Mouse (Mus musculus) lung, postnatal 10 days (tissue): ENCODE results near the gene Car11.

Experiments
- DNase-seq: peaks from one replicate; pipeline ENCODE4 v3.0.0; 2021

The Car11 gene

DNA sequence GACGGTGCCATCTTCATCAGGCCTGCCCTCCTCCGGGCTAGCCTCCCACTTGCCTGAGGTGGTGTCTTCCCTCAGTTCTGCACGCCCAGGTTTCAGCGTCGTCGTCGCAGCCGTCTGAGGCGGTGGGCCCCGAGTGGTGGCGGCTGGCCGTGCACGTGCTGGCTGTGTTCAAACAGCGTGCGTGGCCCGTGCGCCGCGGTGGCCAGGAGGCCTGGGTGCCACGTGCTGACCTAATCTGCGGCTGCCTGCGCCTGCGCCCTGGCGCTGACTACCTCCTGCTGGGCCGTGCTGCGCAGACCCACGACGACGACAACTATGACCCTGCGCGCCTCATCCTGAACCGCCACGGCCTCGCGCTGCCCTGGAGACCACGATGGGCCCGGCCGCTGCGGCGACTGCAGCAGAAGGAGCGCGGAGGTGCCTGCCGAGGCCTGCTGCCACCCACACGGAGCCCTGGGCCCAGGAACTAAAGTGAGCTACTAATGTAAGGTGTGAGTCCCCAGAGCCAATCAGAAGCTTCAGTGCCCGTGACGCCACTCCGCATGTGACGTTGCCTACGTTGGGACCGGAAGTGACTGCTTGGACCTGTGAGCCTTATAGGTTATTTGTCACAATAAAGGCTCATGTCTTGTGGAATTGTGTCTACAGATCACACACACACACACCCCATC is 5.6 kb upstream of the Car11 start, which contains the start of gene Sec1:
Gene Sec1 (minus strand): TSS at position 482 of the 671 bp plus-strand sequence.
- no peak for DNase-seq

DNA sequence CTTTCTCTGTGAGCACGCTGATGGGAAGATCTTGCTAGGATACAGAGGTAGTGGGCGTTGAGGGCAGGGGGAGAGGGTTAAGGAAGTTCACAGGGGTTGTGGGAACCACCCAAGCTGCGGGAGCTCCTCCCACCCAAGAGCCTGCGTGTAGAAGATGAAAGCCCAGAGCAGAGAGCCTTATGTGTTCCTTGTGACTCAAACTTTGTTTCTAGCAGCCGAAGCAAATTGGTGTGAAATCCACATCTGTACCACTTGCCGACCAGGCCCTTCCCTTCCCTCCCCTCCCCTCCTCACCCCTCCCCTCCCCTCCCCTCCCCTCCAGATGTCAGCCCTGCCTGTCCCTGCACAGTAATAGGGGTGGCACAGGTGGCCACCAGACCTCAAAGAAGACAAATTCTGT is 4.5 kb upstream of the Car11 start:
- no peak for DNase-seq

DNA sequence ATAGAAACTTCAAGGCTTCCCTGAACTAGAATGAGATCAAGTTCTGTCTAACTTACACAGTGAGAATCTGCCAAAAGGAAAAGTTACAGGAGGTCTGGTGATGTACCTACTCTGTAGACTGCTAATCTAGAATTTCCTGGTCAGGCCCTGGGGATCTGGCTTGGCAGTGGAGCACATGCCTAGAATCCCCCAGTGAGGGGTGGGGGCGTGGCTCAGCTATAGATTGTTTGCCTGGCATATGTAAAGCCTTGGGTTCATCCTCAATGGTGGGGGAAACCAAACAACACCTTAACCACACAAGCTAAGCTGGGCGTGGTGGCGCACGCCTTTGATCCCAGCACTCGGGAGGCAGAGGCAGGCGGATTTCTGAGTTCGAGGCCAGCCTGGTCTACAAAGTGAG is 1.7 kb upstream of the Car11 start:
- DNase-seq: no peak

DNA sequence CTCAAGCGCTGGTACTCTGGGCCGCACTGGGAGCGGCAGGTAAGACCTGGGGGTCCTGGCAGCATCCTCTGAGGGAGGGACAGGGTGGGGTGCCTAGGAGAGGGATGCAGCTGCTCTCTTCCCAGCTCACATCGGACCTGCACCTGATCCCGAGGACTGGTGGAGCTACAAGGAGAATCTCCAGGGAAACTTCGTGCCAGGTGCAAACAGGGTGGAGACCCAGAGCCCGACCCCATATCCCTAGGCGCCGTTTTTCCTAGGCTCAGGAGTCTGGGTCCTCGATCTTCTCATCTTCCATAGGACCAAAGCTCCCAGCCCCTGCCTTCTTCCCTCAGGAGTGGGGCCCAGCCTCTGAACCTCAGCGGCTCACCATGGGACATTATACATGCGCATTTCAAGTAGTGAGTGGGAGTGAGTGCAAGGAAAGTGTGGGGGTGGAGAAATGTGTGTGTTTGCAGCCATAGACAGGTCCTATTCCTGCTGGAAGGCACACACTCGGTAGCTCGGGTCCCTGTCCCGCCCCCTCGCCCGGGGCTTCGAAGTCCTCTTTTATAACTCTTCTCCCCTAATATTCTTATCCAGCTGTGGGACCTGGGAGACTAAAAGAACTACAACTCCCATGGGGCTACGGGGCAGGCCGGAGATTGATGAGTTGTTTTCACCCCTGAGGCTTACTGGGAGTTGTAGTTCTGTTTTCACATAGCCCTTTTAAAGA is 815 bp downstream of the Car11 start:
- DNase-seq: peak; percentile 88

DNA sequence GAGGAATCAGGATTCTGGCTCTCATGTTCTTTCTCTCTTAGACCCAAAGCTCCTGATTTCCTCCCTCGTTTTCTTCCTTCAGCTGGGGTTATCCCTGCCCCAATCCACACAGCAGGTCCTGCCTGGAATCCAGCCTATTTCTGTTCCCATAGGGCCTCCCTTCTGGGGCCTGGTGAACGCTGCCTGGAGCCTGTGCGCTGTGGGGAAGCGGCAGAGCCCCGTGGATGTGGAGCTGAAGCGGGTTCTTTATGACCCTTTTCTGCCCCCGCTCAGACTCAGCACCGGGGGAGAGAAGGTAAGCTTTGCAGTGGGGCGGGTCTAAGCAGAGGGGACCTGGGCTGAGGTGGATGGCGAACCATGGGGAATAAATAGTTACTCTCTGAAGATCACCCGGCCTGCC is 1.4 kb downstream of the Car11 start:
- DNase-seq: no peak

DNA sequence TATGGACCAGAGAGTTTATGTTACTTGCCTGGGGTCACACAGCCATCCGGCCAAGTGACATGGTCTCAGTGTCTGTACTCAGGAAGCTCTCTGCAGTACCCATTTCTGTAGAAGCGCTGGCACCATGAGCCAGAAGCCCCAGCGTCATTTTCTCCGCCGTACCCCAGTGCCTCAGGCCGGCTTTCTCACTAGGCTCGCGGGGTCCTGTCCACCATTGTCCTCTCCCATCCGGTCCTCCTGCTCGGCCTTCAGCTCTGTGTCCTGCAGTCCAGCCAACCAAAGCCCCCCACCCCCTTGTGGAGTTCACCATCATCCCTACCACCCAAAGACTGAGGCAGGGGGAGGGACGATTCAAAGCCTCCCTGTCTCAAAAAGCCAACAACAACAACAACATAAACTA is 2.0 kb downstream of the Car11 start:
- DNase-seq: no peak

DNA sequence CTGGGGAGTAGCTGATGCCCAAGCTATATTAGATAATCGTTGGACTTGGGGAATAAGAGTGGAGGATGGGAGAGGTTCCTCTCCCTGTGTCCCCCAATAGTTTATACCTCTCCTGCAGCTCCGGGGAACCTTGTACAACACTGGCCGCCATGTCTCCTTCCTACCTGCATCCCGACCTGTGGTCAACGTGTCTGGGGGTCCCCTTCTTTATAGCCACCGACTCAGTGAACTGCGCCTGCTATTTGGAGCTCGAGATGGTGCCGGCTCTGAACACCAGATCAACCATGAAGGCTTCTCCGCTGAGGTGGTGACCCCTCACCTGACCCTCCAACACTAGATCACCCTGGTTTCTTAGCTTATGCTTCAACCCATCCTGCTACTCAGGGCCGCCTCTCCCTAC is 2.7 kb downstream of the Car11 start:
- no peak for DNase-seq

DNA sequence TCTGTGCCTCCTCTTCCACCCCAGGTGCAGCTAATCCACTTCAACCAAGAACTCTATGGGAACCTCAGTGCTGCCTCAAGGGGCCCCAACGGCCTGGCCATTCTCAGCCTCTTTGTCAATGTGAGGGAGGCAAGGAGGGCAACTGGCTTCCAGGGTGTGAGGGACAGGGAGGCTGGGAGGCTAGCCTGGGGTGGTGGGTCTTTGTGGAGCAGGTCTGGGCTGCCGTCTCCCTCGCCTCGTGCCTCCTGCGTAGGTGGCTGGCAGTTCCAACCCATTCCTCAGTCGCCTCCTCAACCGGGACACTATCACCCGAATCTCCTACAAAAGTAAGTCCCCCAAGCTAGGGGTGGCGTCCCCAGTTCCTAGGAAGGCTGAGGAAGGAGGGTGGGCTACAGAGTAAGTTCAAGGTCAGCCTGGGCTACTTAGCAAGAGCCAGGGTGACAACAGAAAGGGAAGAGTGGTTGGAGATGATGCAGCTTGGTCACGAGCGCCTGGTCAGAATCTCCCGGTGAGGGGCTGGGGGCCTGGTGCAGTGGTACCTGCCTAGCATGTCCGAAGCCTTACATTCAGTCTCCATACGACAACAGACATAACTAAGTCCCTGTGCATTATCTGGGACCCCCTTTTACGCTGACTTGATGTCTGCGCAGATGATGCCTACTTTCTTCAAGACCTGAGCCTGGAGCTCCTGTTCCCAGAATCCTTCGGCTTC is 3.3 kb downstream of the Car11 start:
- DNase-seq: no peak

DNA sequence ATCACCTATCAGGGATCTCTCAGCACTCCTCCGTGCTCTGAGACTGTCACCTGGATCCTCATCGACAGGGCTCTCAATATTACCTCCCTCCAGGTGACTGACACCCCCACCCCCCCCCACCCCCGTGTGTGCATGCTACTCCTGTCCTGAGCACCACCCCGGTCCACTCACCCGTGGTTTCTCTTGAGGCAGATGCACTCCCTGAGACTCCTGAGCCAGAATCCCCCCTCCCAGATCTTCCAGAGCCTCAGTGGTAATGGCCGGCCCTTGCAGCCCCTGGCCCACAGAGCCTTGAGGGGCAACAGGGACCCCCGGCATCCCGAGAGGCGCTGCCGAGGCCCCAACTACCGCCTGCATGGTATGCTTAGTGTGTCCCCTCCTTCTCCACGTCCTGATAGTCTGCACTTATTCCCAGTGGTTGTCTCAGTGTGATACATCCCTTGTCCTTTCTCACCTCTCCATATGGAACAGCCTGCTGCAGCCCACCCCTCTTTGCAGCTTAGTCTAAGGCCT is 3.9 kb downstream of the Car11 start:
- no peak for DNase-seq

DNA sequence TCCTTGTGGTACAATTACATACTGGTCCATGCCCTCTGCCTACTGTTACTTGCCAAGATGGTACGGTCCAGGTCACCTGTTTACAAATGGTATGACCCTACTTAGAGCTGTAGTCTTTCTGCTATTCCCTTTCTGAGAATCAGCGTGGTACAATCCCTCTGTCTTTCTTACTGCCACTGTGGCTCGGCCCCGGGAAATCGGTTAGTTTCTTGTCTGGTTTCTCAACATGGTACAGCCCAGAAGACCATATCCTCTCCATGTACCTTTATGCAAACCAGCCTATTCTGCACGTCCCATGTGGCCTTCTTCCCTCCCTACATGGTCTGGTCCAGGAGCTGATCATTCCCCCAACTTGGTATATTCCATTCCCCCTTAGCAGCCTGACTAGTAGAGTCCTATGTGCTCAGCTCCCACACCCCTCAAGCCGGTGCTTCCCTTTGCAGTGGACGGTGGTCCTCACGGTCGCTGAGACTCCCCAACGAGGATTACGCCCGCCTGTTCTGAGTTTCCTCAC is 4.5 kb downstream of the Car11 start:
- DNase-seq: peak; percentile 80

DNA sequence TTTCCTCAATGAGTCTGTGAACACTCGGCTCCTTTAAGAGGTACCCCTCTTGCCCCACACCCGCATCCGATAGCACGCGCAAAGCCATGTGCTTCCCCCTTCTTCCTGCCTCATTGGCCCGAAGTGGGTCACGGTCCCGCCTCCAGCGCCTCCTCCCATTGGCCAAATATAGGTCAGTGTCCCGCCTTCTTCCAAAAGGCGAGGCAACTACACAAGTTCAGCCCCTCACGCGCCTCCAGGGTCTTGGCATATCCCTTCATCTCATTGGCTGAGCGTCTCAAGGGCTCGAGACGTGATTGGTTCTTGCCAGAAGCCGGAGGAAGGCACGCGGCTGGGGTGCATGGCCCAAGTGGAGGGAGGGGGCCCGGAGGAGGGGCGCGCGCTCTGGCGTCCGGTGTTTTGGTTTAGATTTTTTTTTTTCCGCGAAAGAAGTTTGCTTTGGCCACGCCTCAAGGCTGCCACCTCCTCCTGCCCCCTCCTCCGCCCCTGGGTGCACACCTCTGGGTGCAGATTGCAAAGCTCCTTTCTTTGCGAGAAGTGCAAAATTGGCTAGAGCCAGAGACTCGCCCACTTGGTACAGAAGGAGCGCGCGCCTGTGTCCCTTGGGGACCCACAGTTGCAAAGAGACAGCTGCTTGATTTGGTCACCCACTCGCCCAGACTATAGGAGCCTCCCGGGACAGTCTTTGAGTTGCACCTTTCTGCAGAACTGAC is 5.2 kb downstream of the Car11 start, which contains the start of gene Dbp:
Gene Dbp (plus strand): TSS at position 359 of the 713 bp plus-strand sequence.
- DNase-seq: peak; percentile 100

DNA sequence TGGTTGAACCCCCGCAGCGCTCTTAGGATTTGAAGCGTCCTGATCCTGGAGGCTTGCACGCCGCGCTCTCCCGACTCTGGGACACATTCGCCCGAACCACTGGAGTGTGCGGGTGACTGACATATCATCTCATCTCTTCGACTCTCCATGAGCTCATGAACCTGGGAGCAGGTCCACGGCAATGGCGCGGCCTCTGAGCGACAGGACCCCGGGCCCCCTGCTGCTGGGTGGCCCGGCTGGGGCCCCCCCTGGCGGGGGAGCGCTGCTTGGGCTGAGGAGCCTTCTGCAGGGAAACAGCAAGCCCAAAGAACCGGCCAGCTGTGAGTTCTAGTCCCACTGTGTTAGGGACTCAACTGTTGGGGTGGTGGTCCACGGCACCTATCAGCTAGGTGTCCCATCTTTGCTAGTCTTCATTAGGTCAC is 5.8 kb downstream of the Car11 start:
- DNase-seq: peak; percentile 47

DNA sequence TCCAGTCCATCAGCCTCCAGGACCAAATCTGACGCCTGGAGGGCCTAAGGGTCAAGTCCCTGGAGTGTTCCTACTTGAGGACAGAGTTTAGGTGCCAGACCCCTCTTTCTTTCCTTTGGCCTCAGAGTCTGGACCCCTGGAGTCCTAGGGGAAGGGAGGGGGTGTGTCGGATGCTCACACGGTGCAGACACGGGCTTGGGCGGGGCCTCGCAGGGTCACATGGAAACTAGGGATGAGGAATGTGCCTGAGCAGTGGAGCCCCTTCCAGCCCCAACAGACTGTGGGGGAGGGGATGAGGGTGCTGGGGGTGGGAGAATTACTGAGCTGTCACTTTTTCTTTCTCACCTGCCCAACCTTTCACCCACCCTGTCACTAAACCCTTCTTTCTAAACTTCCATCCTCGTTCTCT is 6.2 kb downstream of the Car11 start:
- peak; percentile 93 for DNase-seq

DNA sequence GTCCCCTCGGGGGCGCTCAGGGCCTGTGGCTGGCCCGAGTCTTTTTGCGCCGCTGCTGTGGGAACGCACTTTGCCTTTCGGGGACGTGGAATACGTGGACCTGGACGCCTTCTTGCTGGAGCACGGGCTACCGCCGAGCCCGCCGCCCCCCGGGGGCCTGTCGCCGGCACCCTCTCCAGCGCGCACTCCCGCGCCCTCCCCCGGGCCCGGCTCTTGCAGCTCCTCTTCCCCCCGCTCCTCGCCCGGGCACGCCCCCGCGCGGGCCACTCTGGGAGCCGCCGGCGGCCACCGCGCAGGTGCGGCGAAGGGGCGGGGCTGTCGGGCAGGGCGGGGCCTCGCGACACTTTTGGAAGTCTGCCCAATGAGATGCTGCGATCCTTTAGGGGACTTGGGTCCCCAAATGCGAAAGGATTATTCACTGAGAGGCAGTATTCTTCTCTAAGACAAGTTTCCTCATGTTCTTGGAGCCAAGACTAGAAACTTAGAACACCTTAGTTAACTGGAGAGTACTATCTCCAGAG is 7.1 kb downstream of the Car11 start:
- DNase-seq: peak; percentile 93

DNA sequence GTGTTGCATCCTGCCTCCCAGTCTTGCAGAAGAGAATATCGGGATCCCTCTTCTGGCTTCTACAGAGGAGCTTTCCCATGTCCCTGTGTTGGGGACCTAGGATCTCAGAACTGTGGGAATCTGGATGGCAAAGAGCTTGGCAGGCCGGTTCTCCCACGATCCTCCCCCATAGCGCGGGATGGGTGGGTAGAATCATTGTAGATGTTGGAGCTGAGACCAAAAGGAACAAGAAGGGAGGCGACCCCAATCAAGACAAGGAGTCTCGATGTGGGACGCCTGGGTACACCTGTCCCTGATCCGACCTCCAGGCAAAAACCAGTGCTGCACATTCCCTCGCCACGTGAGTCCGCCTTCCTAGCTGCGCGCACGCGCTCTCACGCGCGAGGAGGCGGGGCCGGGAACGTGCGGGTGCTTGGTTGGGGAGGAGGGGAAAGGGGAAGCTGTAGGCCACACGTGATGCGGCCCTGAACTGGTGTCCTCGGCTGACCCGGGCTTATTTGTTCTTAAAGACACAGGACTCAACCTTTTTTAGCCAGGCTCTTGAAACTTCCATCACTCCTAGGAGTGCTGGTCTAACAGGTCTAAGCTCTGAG is 7.8 kb downstream of the Car11 start:
- DNase-seq: peak; percentile 99

DNA sequence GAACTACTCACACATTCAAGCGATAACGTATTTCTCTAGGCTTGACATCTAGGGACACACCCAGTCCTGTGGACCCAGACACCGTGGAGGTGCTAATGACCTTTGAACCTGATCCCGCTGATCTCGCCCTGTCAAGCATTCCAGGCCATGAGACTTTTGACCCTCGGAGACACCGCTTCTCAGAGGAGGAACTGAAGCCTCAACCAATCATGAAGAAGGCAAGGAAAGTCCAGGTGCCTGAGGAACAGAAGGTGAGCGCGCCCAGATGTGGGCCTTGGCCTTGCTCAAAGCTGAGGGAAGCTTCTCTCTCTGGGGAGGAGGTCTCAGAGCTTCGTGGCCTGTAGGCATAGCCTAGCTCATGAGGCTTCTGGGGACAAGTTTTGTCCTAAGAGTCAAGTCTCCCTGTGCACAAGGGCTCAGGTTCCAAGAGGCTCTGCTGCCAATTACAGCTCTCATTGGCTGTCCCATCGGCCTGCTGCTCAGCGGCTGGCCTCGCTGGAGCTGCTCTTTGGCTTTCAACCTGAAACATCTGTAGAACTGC is 8.6 kb downstream of the Car11 start:
- DNase-seq: peak; percentile 43

DNA sequence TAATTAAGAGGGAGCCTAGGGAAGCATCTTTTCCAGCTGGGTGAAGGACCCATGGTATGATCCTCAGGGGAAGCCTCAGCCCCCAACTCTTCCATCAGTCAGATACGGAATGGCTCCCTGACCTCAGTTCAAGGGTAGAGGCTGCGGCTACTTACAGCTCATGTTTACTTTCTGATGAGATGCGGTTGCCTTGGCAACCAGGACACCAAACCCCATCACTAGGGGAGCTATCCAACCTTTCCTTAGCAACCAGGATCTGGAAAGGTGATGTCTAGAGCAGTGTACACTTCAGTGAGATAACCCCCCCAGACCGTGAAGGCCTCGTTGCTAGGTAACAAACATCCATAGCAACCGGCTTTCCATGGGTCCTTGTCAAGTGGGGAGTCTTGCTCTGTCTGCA is 9.4 kb downstream of the Car11 start:
- DNase-seq: peak; percentile 20

DNA sequence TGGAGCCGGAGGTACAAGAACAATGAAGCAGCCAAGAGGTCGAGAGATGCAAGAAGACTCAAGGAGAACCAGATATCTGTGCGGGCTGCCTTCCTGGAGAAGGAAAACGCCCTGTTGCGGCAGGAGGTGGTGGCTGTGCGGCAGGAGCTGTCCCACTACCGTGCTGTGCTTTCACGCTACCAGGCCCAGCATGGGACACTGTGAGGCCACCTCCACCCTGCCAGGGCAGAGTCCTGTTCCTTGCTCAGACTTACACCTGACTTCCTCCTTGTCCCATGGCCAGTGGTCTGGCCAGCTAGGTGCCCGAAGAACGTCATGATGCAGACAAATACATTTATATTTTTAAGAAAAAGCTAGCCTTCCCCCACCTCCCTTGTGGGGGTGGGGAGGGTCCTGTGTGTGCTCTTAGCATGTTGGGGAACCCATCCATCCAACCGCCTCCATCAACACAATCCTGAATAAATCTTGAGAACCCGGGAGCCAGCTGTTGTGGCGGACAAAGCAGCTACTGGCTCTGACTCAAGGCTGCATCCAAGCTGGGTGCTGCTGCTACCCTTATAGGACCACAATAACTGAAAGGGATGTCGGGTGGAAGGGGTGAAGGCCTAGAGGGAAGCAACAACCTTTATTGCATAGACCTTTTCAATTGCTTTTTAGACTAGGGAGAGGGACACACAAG is 10.2 kb downstream of the Car11 start:
- DNase-seq: no peak

DNA sequence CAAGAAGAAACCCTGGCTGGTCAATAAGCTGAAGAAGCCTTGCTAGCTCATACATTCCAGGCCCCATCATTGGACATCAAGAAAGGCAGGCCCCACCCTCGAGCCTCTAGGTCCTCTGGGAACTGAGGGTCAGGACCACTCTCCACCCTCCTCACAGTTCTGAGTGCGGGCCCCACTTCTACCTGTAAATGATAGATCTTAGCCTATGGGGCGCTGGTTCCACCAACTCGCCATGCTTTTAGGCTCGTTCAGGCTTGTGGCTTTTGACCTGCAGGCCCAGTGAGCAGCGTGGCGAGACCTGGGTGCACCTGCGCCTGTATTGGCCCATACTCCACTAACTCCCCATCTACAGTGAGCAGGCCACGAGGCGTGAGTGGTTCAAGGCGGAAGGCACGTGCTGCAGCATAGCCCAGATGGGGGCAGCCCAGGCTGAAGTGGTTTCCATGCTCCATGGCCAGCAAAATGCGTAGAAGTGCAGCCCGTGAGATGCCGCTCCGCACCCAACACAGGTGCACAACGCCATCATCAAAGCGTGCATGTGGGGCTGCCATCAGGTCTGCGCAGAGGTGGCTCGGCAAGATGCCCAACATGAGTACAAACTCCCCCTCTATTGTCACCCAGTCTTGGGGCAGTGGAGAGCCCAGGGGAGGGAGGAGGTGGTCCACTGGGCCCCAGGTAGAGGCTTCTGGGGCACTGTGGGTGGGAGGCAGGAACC is 11.0 kb downstream of the Car11 start:
- no peak for DNase-seq

DNA sequence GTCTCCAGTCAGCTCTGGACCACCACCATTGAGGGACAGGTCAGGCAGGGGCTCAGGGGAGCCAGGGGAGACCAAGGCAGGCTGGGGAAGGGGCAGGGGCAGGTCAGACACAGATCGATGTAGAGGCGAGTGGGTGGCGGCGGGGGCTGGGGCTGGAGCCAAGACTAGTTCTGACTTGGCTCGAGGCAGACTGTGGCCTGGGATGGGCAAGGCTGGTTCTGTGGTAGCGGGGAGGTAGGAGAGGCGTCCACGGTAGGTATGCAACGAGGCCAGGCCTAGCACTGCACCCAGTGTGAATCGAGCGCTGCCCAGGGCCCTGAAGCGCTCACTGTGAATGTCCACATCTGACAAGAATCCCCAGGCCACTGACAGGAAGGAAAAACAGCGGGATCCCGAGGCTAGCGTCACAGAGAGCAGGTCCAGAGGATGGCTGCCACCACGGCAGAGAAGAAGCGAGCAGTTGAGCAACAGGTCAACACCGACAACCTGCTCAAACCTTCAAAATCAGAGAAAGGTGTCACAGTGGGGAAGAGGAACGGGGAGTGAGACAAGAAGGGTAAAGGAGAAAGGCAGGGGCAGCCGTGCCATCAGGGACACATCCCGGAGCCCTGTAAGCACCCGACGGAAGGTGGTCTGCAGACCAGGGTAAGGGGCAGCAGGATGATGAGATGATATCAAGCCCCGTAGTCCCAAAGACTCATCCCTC is 11.8 kb downstream of the Car11 start:
- DNase-seq: no peak
